Mouse (Mus musculus) hindbrain, postnatal 0 days (tissue): ENCODE measurements at regions not wholly inside any gene's neighbourhood (a gene's known extent, or its start where the extent isn't known, plus 50 kb on each side); places are given as distances from the start of the nearest gene placed in this dataset.

ENCODE experiments used
- ATAC-seq: fragments of 200-750 bp; cut with Nextera tagmentation; 2 replicates; pipeline ENCODE4 v1.8.0; 2017; ENCODE audit warnings: mild to moderate bottlenecking, moderate TSS enrichment, moderate library complexity
- DNase-seq: peaks from one replicate; pipeline ENCODE4 v3.0.0-alpha.2; 2015; ENCODE audit warnings: low spot score
- H3K27ac ChIP-seq: fragments of 300-500 bp; sonication (generic); 2 replicates; pipeline ENCODE4 v1.5.1; 2014; ENCODE audit warnings: mild to moderate bottlenecking
- H3K27me3 ChIP-seq: fragments of 300-500 bp; sonication (generic); 2 replicates; pipeline ENCODE4 v1.6.1; 2014; ENCODE audit warnings: low read length, mixed read lengths; ENCODE audit not compliant: insufficient read depth
- H3K36me3 ChIP-seq: fragments of 300-500 bp; sonication (generic); 2 replicates; pipeline ENCODE4 v1.6.1; 2014; ENCODE audit warnings: low read length, mixed read lengths; ENCODE audit not compliant: insufficient read depth
- H3K4me1 ChIP-seq: fragments of 300-500 bp; sonication (generic); 2 replicates; pipeline ENCODE4 v1.6.1; 2014; ENCODE audit warnings: antibody characterized with exemption, low read length, mixed read lengths; ENCODE audit not compliant: insufficient read depth
- H3K4me2 ChIP-seq: fragments of 300-500 bp; sonication (generic); 2 replicates; pipeline ENCODE4 v1.6.1; 2014; ENCODE audit warnings: low read depth, mild to moderate bottlenecking, low read length, moderate library complexity, mixed read lengths
- H3K4me3 ChIP-seq: fragments of 300-500 bp; sonication (generic); 2 replicates; pipeline ENCODE4 v1.5.1; 2014; ENCODE audit warnings: low read length
- H3K9ac ChIP-seq: fragments of 300-500 bp; sonication (generic); replicated peaks from 2 replicates; pipeline ENCODE4 v1.6.1; 2014; ENCODE audit warnings: mild to moderate bottlenecking, low read length, moderate library complexity, mixed read lengths
- H3K9me3 ChIP-seq: fragments of 300-500 bp; sonication (generic); 2 replicates; pipeline ENCODE4 v1.6.1; 2016; ENCODE audit warnings: low read length, mixed read lengths
- CTCF ChIP-seq: IDR thresholded peaks from 2 replicates; pipeline ENCODE4 v1.5.1; 2016; ENCODE audit warnings: antibody characterized with exemption, control low read depth, low read depth
- WGBS: fragments of 180-500 bp; shearing (Covaris S2); extraction: QIAGEN DNeasy Blood & Tissue Kit; methylation state at CpG from one replicate; pipeline ENCODE4 v1.1.7; 2014; 5-methylcytosine and 5-hydroxymethylcytosine counted together

- Histone ChIP-seq H3K4me1 (no peaks in the 10 kb centered on the region), H3K4me2 (no peak overlapping the region), H3K36me3 (no peaks in the 10 kb centered on the region), H3K27ac (no peak overlapping the region), H3K9ac (no peak overlapping the region), H3K4me3 (no peak overlapping the region), H3K9me3 (no peaks in the 10 kb centered on the region), H3K27me3 (peaks cover 9% of the 10 kb centered on the region; the same call in 1 of the 2 replicates)
- ATAC-seq (no peak), DNase-seq (peak; percentile 48)
- WGBS, result 26% methylated on average over 9 of the region's 9 CpGs
- TF ChIP-seq CTCF, result no peak
Measured at GRCm38 (mm10) chr8:92029954-92030353, 228.1 kb upstream of the Irx3 start.

- peaks cover 9% of the 10 kb centered on the region; the same call in 1 of the 2 replicates for H3K27me3 ChIP-seq
- H3K36me3 ChIP-seq, result no peaks in the 10 kb centered on the region
- no peak overlapping the region for H3K4me2 ChIP-seq
- H3K4me1 ChIP-seq, result no peaks in the 10 kb centered on the region
- no peaks in the 10 kb centered on the region for H3K9me3 ChIP-seq
- 17% methylated on average over 6 of the region's 6 CpGs for WGBS
- no peak overlapping the region for H3K27ac ChIP-seq
- ATAC-seq, result no peak
- no peak overlapping the region for H3K4me3 ChIP-seq
- no peak for DNase-seq
- no peak overlapping the region for H3K9ac ChIP-seq
- TF ChIP-seq CTCF, result no peak
Measured at GRCm38 (mm10) chr8:92029516-92029915, 227.6 kb upstream of the Irx3 start.

- Histone ChIP-seq H3K4me2 (no peak overlapping the region), H3K36me3 (no peaks in the 10 kb centered on the region), H3K27ac (no peak overlapping the region), H3K9ac (no peak overlapping the region), H3K9me3 (no peaks in the 10 kb centered on the region), H3K27me3 (peaks cover 9% of the 10 kb centered on the region; the same call in 1 of the 2 replicates), H3K4me3 (no peak overlapping the region), H3K4me1 (no peaks in the 10 kb centered on the region)
- ATAC-seq (no peak), DNase-seq (no peak)
- TF ChIP-seq CTCF, result no peak
- 33% methylated on average over 6 of the region's 6 CpGs for WGBS
Measured at GRCm38 (mm10) chr8:92028308-92028707, 226.4 kb upstream of the Irx3 start.

GRCm38 (mm10) chr8:92024133-92024532, 222.3 kb upstream of the Irx3 start:
- WGBS, result 19% methylated on average over 8 of the region's 8 CpGs
- no peaks in the 10 kb centered on the region for H3K4me1 ChIP-seq
- no peak for TF ChIP-seq CTCF
- H3K27me3 ChIP-seq, result peaks cover 12% of the 10 kb centered on the region; the same call in 1 of the 2 replicates
- ATAC-seq (no peak), DNase-seq (no peak)
- no peaks in the 10 kb centered on the region for H3K9me3 ChIP-seq
- 0 out of 2 replicates have a peak overlapping the region, but pooled peaks have one; percentile 21 for H3K4me2 ChIP-seq
- H3K9ac ChIP-seq, result no peak overlapping the region
- no peaks in the 10 kb centered on the region for H3K36me3 ChIP-seq
- H3K27ac ChIP-seq, result no peak overlapping the region
- no peak overlapping the region for H3K4me3 ChIP-seq

GRCm38 (mm10) chr8:92021521-92021920, 219.7 kb upstream of the Irx3 start:
- Histone ChIP-seq H3K4me3 (no peak overlapping the region), H3K27me3 (0 out of 2 replicates have a peak, but pooled peaks cover 4% of the 10 kb centered on the region), H3K36me3 (no peaks in the 10 kb centered on the region), H3K4me2 (no peak overlapping the region), H3K27ac (no peak overlapping the region), H3K4me1 (no peaks in the 10 kb centered on the region; the same call in 1 of the 2 replicates), H3K9me3 (no peaks in the 10 kb centered on the region), H3K9ac (no peak overlapping the region)
- no peak for TF ChIP-seq CTCF
- ATAC-seq (no peak), DNase-seq (no peak)
- 77% methylated on average over 3 of the region's 3 CpGs for WGBS

GRCm38 (mm10) chr8:92014704-92015103, 212.8 kb upstream of the Irx3 start:
- Histone ChIP-seq H3K4me3 (no peak overlapping the region), H3K27ac (no peak overlapping the region), H3K9ac (no peak overlapping the region), H3K9me3 (no peaks in the 10 kb centered on the region), H3K27me3 (no peaks in the 10 kb centered on the region), H3K4me2 (no peak overlapping the region), H3K36me3 (no peaks in the 10 kb centered on the region), H3K4me1 (no peaks in the 10 kb centered on the region; the same call in 1 of the 2 replicates)
- 94% methylated on average over 4 of the region's 4 CpGs for WGBS
- TF ChIP-seq CTCF, result no peak
- DNase-seq, result no peak
- no peak for ATAC-seq

- WGBS, result 55% methylated on average over 4 of the region's 4 CpGs
- DNase-seq (no peak), ATAC-seq (no peak)
- no peak overlapping the region for H3K4me2 ChIP-seq
- no peaks in the 10 kb centered on the region for H3K9me3 ChIP-seq
- no peaks in the 10 kb centered on the region; the same call in 1 of the 2 replicates for H3K4me1 ChIP-seq
- peak; percentile 59 for TF ChIP-seq CTCF
- H3K27ac ChIP-seq, result no peak overlapping the region
- no peaks in the 10 kb centered on the region for H3K36me3 ChIP-seq
- H3K27me3 ChIP-seq, result no peaks in the 10 kb centered on the region
- no peak overlapping the region for H3K9ac ChIP-seq
- H3K4me3 ChIP-seq, result no peak overlapping the region
Measured at GRCm38 (mm10) chr8:92013183-92013582, 211.3 kb upstream of the Irx3 start.
